8 mouse cellular contexts compared by ENCODE assay signal in the genomic region with DNA sequence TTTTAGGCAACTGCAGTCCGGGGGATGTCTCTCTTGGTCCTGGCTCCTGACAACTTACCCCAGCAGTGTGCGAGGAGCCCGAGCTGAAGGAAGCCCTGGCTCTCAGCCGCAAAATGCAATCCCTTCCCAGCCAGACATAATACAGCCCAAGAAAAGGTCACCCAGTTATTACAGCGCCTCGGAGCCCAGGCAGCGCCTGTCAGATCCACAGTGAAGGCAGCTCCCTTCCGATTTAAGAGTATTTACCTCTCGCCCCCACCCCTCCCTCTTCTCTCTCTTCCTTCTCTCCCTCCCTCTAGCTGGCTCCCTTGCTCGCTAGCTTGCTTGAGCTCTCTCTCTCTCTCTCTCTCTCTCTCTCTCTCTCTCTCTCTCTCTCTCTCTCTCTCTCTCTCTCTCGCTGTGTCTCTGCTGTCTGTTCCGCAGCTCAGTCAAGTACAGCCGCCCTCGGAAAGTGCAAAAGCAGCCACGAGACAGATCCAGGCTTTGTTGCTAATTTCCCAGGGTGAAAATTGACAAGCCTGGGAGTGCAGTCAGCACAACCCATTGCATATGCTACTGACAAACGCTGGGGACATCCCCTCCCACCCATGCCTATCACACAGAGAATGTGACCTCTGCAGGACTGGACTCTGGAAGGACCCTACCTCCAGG.
DNase-seq lines count a peak whose midpoint lies in the region; ATAC-seq lines count a peak whose summit lies in the region.

No protein-coding gene starts in this region.

- H3K4me2 ChIP-seq in midbrain, embryonic 12.5 days (replicated peaks), result peak overlapping the region; percentile 59

- H3K36me3 ChIP-seq in midbrain, embryonic 12.5 days, result no peaks in the 10 kb centered on the region

- peaks cover 7% of the 10 kb centered on the region; the same call in 1 of the 2 replicates for H3K27me3 ChIP-seq in midbrain, embryonic 12.5 days

- peak overlapping the region; percentile 46 for H3K4me3 ChIP-seq in midbrain, embryonic 12.5 days

- 0 out of 2 replicates have a peak, but pooled peaks have one; percentile 2 for ATAC-seq in midbrain, embryonic 12.5 days (ENCODE audit: low FRiP score, low read depth)

- H3K9me3 ChIP-seq in midbrain, embryonic 12.5 days, result no peaks in the 10 kb centered on the region

- peak; percentile 8 for DNase-seq in adrenal gland, adult 2 months
- no peak for DNase-seq in adrenal gland, postnatal 4 days (ENCODE audit: low spot score in 2 of 2)
- peak; percentile 11 for DNase-seq in urinary bladder, postnatal 25 days (ENCODE audit: low spot score)
- no peak for DNase-seq in urinary bladder, postnatal 4 days (ENCODE audit: low spot score in 2 of 2)
- peak; percentile 45 to 64 for DNase-seq in layer of hippocampus, adult 8-10 months (ENCODE audit: low spot score in 2 of 2)
- DNase-seq in telencephalon, adult 2 months (ENCODE audit: low read depth, low spot score), result peak; percentile 64
- no peak for DNase-seq in natural killer cell, adult 2 months (ENCODE audit: low spot score in 2 of 2)

- H3K9ac ChIP-seq in midbrain, embryonic 12.5 days (replicated peaks), result peak overlapping the region; percentile 59

- WGBS in midbrain, embryonic 12.5 days, result under 1% methylated on average over 15 of the region's 16 CpGs

- peak overlapping the region; percentile 86 for H3K27ac ChIP-seq in midbrain, embryonic 12.5 days (replicated peaks)

- H3K4me1 ChIP-seq in midbrain, embryonic 12.5 days, result peaks cover 52% of the 10 kb centered on the region

Comparison
In these comparisons a context has a peak if more than half of its experiments do, and no peak if none do; other contexts are left out.
1. DNase-seq: peak in adrenal gland, adult 2 months (single experiment), urinary bladder, postnatal 25 days (single experiment), layer of hippocampus, adult 8-10 months (2 of 2) and telencephalon, adult 2 months (single experiment); none in adrenal gland, postnatal 4 days (0 of 2), urinary bladder, postnatal 4 days (0 of 2) and natural killer cell, adult 2 months (0 of 2).